Mouse (Mus musculus): Measurements from ENCODE around the gene Impg1.

Impg1 gene

GRCm38 (mm10) chr9:80282426-80282825 is 182.9 kb downstream of the Impg1 start:
- DNase-seq (ENCODE audit: low read depth, low spot score), result no peak

- DNase-seq (ENCODE audit: low read depth, low spot score), result no peak
Observed at GRCm38 (mm10) chr9:80280724-80281123, 184.6 kb downstream of the Impg1 start.

GRCm38 (mm10) chr9:80277770-80278169 is 187.5 kb downstream of the Impg1 start:
- DNase-seq (ENCODE audit: low read depth, low spot score), result no peak

- DNase-seq (ENCODE audit: low read depth, low spot score), result no peak
Observed at GRCm38 (mm10) chr9:80277157-80277556, 188.1 kb downstream of the Impg1 start.

- DNase-seq (ENCODE audit: low read depth, low spot score), result no peak
Observed at GRCm38 (mm10) chr9:80275772-80276134, 189.5 kb downstream of the Impg1 start.

- DNase-seq (ENCODE audit: low read depth, low spot score), result no peak
Observed at GRCm38 (mm10) chr9:80275053-80275771, 190.1 kb downstream of the Impg1 start.

GRCm38 (mm10) chr9:80272951-80273350 is 192.3 kb downstream of the Impg1 start:
- no peak for DNase-seq (ENCODE audit: low read depth, low spot score)

- DNase-seq (ENCODE audit: low read depth, low spot score), result no peak
Observed at GRCm38 (mm10) chr9:80269596-80269995, 195.7 kb downstream of the Impg1 start.

GRCm38 (mm10) chr9:80266507-80266906 is 198.8 kb downstream of the Impg1 start:
- no peak for DNase-seq (ENCODE audit: low read depth, low spot score)

GRCm38 (mm10) chr9:80266086-80266485 is 199.2 kb downstream of the Impg1 start:
- no peak for DNase-seq (ENCODE audit: low read depth, low spot score)
